Mouse (Mus musculus) forebrain, embryonic 16.5 days (tissue): ENCODE results near the gene Olfr1258. TPM values are rescaled to one million over a fixed set of nuclear protein-coding genes. Genes with fewer than 3 reads are reported as not detected.
"Not testable (repeated sequence)": the region's sequence is repeated elsewhere in the genome, so short reads cannot be mapped to it uniquely, and the experiment has no call there.

ENCODE experiments used
- ATAC-seq: fragments of 200-750 bp; cut with Nextera tagmentation; 2 replicates; pipeline ENCODE4 v1.8.0; 2017; ENCODE audit warnings: mild to moderate bottlenecking, moderate library complexity
- H3K27ac ChIP-seq: fragments of 300-500 bp; sonication (generic); 2 replicates; pipeline ENCODE4 v1.5.1; 2014; ENCODE audit warnings: low read length, control low read depth
- H3K27me3 ChIP-seq: fragments of 300-500 bp; sonication (generic); replicated peaks from 2 replicates; pipeline ENCODE4 v1.6.1; 2014; ENCODE audit warnings: low read length; ENCODE audit not compliant: control insufficient read depth, insufficient read depth
- H3K36me3 ChIP-seq: fragments of 300-500 bp; sonication (generic); 2 replicates; pipeline ENCODE4 v1.6.1; 2014; ENCODE audit not compliant: control insufficient read depth, insufficient read depth
- H3K4me1 ChIP-seq: fragments of 300-500 bp; sonication (generic); replicated peaks from 2 replicates; pipeline ENCODE4 v1.6.1; 2014; ENCODE audit warnings: low read length; ENCODE audit not compliant: control insufficient read depth, insufficient read depth
- H3K4me2 ChIP-seq: fragments of 300-500 bp; sonication (generic); 2 replicates; pipeline ENCODE4 v1.6.1; 2014; ENCODE audit warnings: mild to moderate bottlenecking, low read length, control low read depth
- H3K4me3 ChIP-seq: fragments of 300-500 bp; sonication (generic); replicated peaks from 2 replicates; pipeline ENCODE4 v1.5.1; 2014; ENCODE audit warnings: mild to moderate bottlenecking, low read length, control low read depth
- H3K9ac ChIP-seq: fragments of 300-500 bp; sonication (generic); replicated peaks from 2 replicates; pipeline ENCODE4 v1.6.1; 2014; ENCODE audit warnings: low read depth, low read length, control low read depth
- H3K9me3 ChIP-seq: fragments of 300-500 bp; sonication (generic); 2 replicates; pipeline ENCODE4 v1.6.1; 2016; ENCODE audit warnings: low read length; ENCODE audit not compliant: control insufficient read depth
- WGBS: fragments of 180-500 bp; shearing (Covaris S2); extraction: QIAGEN DNeasy Blood & Tissue Kit; methylation state at CpG from one replicate; pipeline ENCODE4 v1.1.7; 2014; 5-methylcytosine and 5-hydroxymethylcytosine counted together
- polyA plus RNA-seq: library from polyadenylated mRNA; unstranded; fragments of >200 nt; fragmentation: Nextera tagmentation; extraction: Ambion mirVana; gene quantifications from 2 replicates; pipeline ENCODE4 v1.2.1, GENCODE M21; 2015

Olfr1258 gene
- not detected in 2 replicates for polyA plus RNA-seq

GRCm38 (mm10) chr2:89927009-89927408 lies at the start of gene Olfr1258:
TSS of gene Olfr1258 (plus strand) at chr2:89927309.
- no peak within 1 kb of the TSS for H3K4me3 ChIP-seq
- no peaks in the 10 kb centered on the region for H3K9me3 ChIP-seq
- no peak within 1 kb of the TSS for H3K27ac ChIP-seq
- H3K4me2 ChIP-seq, result no peak within 1 kb of the TSS
- H3K36me3 ChIP-seq, result no peaks in the 10 kb centered on the region
- H3K27me3 ChIP-seq, result no peaks in the 10 kb centered on the region
- H3K9ac ChIP-seq, result no peak within 1 kb of the TSS
- no peak for ATAC-seq
- H3K4me1 ChIP-seq, result no peaks in the 10 kb centered on the region

DNA sequence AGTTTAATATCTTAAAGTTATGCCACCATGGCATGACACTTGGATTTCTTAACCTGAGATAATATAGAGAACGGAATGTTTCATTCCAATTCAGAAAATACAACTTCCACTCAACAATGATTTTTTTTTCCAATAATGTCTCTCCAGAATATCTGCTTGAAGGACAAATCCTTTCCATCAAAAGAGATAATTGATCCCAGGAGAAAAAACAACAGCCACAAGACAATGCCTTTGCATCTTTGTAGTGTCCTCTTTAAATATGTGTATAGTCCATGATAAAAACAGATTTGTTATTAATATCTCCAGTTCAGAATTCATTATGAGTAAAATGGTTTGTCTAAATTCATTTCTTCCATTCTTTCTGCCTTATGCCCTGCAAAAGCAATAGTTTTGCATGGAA lies 49.0 kb upstream of the Olfr1258 start, which contains the start of gene Olfr1257:
TSS of gene Olfr1257 (plus strand) at position 301 of the 400 bp plus-strand sequence.
- Histone ChIP-seq H3K4me1 (no peaks in the 10 kb centered on the region), H3K27me3 (no peaks in the 10 kb centered on the region), H3K27ac (no peak within 1 kb of the TSS), H3K4me2 (no peak within 1 kb of the TSS), H3K9ac (no peak within 1 kb of the TSS), H3K9me3 (no peaks in the 10 kb centered on the region), H3K4me3 (no peak within 1 kb of the TSS), H3K36me3 (no peaks in the 10 kb centered on the region)
- no peak for ATAC-seq
- WGBS, result 90% methylated on average over 1 of the region's 1 CpGs

DNA sequence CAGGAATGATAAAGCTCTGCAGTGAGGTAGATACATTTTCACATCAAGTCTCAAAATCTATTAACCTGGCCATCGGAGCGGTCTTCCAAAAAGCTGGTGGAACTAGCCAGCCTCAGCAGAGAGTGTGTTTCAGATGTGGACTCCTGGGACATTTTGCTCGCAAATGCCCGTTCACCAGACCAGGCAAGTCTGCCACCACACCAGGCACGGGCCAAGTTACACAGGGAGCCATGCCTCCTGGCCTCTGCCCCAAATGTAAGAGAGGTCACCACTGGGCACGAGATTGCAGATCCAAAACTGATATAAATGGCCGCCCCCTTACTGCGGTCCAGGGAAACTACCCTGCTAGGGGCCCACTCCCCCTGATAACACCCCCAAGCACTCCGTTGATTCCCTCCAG lies 14.5 kb upstream of the Olfr1258 start:
- H3K27me3 ChIP-seq, H3K9ac ChIP-seq, H3K27ac ChIP-seq, ATAC-seq, H3K4me1 ChIP-seq, H3K9me3 ChIP-seq, H3K4me3 ChIP-seq, H3K36me3 ChIP-seq, H3K4me2 ChIP-seq: not testable (repeated sequence)
- 91% methylated on average over 9 of the region's 9 CpGs for WGBS

- Histone ChIP-seq H3K4me3 (no peak within 1 kb of the TSS), H3K36me3 (no peaks in the 10 kb centered on the region), H3K27me3 (no peaks in the 10 kb centered on the region), H3K27ac (no peak within 1 kb of the TSS), H3K4me2 (no peak within 1 kb of the TSS), H3K4me1 (no peaks in the 10 kb centered on the region), H3K9ac (no peak within 1 kb of the TSS), H3K9me3 (no peaks in the 10 kb centered on the region)
- WGBS, result 87% methylated on average over 5 of the region's 5 CpGs
- no peak for ATAC-seq
These were observed 21.5 kb downstream of the Olfr1258 start, which contains the start of gene Olfr1259 for GRCm38 (mm10) chr2:89948564-89948963. TSS of gene Olfr1259 (minus strand) at chr2:89948664.

- ATAC-seq, result no peak
- 44% methylated on average over 2 of the region's 2 CpGs for WGBS
These were observed 47.1 kb downstream of the Olfr1258 start, which contains the start of gene Olfr1260 for GRCm38 (mm10) chr2:89974184-89974583. TSS of gene Olfr1260 (plus strand) at chr2:89974340.

DNA sequence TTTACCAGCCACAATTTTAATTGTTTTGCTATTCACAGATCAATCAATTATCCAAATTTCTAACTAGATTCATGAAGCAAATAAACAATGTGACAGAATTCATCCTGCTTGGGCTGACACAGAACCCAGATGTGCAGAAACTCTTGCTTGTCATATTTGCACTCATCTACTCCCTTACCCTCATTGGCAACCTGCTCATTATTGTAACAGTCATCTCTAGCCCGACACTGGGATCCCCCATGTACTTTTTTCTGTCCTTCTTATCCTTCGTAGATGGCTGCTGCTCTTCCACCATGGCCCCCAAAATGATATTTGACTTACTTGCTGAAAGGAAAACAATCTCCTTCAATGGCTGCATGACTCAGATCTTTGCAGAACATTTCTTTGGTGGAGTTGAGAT lies 50.6 kb downstream of the Olfr1258 start:
- Histone ChIP-seq H3K9me3 (no peaks in the 10 kb centered on the region), H3K36me3 (no peaks in the 10 kb centered on the region), H3K4me3 (no peak overlapping the region), H3K9ac (no peak overlapping the region), H3K4me2 (no peak overlapping the region), H3K27me3 (no peaks in the 10 kb centered on the region), H3K4me1 (no peaks in the 10 kb centered on the region), H3K27ac (no peak overlapping the region)
- no peak for ATAC-seq
- 81% methylated on average over 2 of the region's 2 CpGs for whole genome bisulfite sequencing

More at GRCm38 (mm10) chr2:89974184-89974583, 47.1 kb downstream of the Olfr1258 start, which contains the start of gene Olfr1260:
- no peak within 1 kb of the TSS for H3K9ac ChIP-seq
- H3K9me3 ChIP-seq, result no peaks in the 10 kb centered on the region
- H3K4me3 ChIP-seq, result no peak within 1 kb of the TSS
- H3K27ac ChIP-seq, result no peak within 1 kb of the TSS
- no peaks in the 10 kb centered on the region for H3K4me1 ChIP-seq
- H3K4me2 ChIP-seq, result no peak within 1 kb of the TSS
- H3K27me3 ChIP-seq, result no peaks in the 10 kb centered on the region
- H3K36me3 ChIP-seq, result no peaks in the 10 kb centered on the region

Other genes starting within 250 kb of the Olfr1258 start
- gene Olfr1252, start 202.3 kb upstream of the Olfr1258 start, polyA plus RNA-seq, result not detected in 2 replicates
- gene Olfr1253, start 170.2 kb upstream of the Olfr1258 start, polyA plus RNA-seq, result not detected in 2 replicates
- gene Olfr1254, start 133.7 kb upstream of the Olfr1258 start, polyA plus RNA-seq, result not detected in 2 replicates
- not detected in 2 replicates for gene Olfr1255, start 115.3 kb upstream of the Olfr1258 start, polyA plus RNA-seq
- gene Olfr1256, start 85.8 kb upstream of the Olfr1258 start, polyA plus RNA-seq, result not detected in 2 replicates
- not detected in 2 replicates for gene Olfr48, start 79.1 kb upstream of the Olfr1258 start, polyA plus RNA-seq
- gene Olfr1257, start 48.9 kb upstream of the Olfr1258 start, polyA plus RNA-seq, result not detected in 2 replicates
- gene Olfr1259, start 21.4 kb downstream of the Olfr1258 start, polyA plus RNA-seq, result not detected in 2 replicates
- gene Olfr1260, start 47.0 kb downstream of the Olfr1258 start, polyA plus RNA-seq, result not detected in 2 replicates
- gene Olfr1261, start 63.9 kb downstream of the Olfr1258 start, polyA plus RNA-seq, result not detected in 2 replicates
- gene Olfr1262, start 72.8 kb downstream of the Olfr1258 start, polyA plus RNA-seq, result not detected in 2 replicates
- not detected in 2 replicates for gene Olfr1263, start 84.8 kb downstream of the Olfr1258 start, polyA plus RNA-seq
- not detected in 2 replicates for gene Olfr1264, start 98.3 kb downstream of the Olfr1258 start, polyA plus RNA-seq
- not detected in 2 replicates for gene Olfr1265, start 108.0 kb downstream of the Olfr1258 start, polyA plus RNA-seq
- gene Olfr140, start 136.3 kb downstream of the Olfr1258 start, polyA plus RNA-seq, result not detected in 2 replicates
- gene Olfr1269, start 194.1 kb downstream of the Olfr1258 start, polyA plus RNA-seq, result not detected in 2 replicates
- 0.19 TPM in 1 of 2 replicates, not detected in the other for gene Olfr32, start 215.0 kb downstream of the Olfr1258 start, polyA plus RNA-seq
- gene Olfr1270, start 225.8 kb downstream of the Olfr1258 start, polyA plus RNA-seq, result not detected in 2 replicates